In the genomic region with DNA sequence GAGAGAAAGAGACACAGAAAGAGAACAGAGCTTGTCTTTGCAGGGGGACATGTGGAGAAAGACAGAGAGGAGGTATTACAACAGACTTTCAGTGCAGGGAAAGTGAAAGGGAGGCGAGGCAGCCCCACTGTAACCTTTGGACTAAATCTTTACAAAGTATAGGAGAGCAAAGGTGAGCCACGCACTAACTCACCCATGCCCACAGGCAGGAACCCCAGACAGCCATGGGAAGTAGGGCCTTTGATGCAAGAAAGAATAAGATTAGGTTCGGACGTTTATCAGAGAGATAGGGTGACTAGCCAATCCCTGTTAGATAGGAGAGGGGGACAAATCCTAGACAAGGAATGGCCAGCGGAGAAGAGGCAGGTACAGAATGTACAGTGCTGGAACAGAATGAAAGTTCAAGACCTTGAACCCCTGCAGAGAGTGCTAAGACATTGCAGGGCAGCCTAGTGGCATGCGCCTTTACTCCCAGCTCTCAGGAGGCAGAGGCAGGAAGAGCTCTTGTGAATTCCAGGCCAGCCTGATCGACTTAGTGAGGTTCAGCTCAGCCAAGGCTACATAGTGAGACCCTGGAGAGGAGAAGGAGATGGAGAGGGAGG, we compare ENCODE assay signal across 21 mouse cellular contexts. TPM values are rescaled to one million over a fixed set of nuclear protein-coding genes. Genes with fewer than 3 reads are reported as not detected.
DNase-seq lines count a peak whose midpoint lies in the region; ATAC-seq and TF ChIP-seq lines count a peak whose summit lies in the region.
"Had no signal": no experiment of that assay in that cellular context is flagged by ENCODE, and none has a peak within 500 bp of the region (broad histone marks: within the 10 kb centered on the region; RNA-seq: fewer than 3 reads in every experiment).

No protein-coding gene starts in this region.

- no peak for TF ChIP-seq EP300 in MEL (IDR thresholded peaks at IDR 0.05; ENCODE audit: low read depth in 1 of 2, low read length in 2 of 2)

- no peaks in the 10 kb centered on the region for H3K79me2 ChIP-seq in MEL (ENCODE audit: control insufficient read depth, insufficient read depth, low read length, poor library complexity)

- H3K27ac ChIP-seq in hindbrain, embryonic 11.5 days (ENCODE audit: low read depth, low read length): no peak overlapping the region
- H3K27ac ChIP-seq in hindbrain, postnatal 0 days: no peak overlapping the region
- H3K27ac ChIP-seq in MEL (ENCODE audit: control insufficient read depth, low read depth, low read length): no peak overlapping the region
- peak overlapping the region; percentile 98 for H3K27ac ChIP-seq in small intestine, adult 2 months (ENCODE audit: insufficient read depth, low read depth, low read length)
- H3K27ac ChIP-seq: embryonic facial prominence, embryonic 15.5 days; forebrain, embryonic 15.5 days; gastrocnemius, adult 2 months; heart, embryonic 10.5 days; limb, embryonic 10.5 days had no signal

- TF ChIP-seq CTCF in hindbrain, postnatal 0 days (IDR thresholded peaks at IDR 0.05; ENCODE audit: low read depth): no peak
- no peak for TF ChIP-seq CTCF in MEL (IDR thresholded peaks at IDR 0.05 in 2 of 3, conservative IDR thresholded peaks at IDR 0.05 in 1 of 3; ENCODE audit: control insufficient read depth in 1 of 3, insufficient read depth in 1 of 3, low read depth in 2 of 3, low read length in 3 of 3, poor library complexity in 1 of 3, severe bottlenecking in 1 of 3)
- TF ChIP-seq CTCF in small intestine, adult 2 months (IDR thresholded peaks at IDR 0.05; ENCODE audit: extremely low read depth, insufficient read length, insufficient replicate concordance, low read depth, low read length): no peak

- H3K9me3 ChIP-seq in hindbrain, embryonic 11.5 days (ENCODE audit: control insufficient read depth, low read length): no peaks in the 10 kb centered on the region
- H3K9me3 ChIP-seq in hindbrain, postnatal 0 days (ENCODE audit: low read length): no peaks in the 10 kb centered on the region
- no peaks in the 10 kb centered on the region for H3K9me3 ChIP-seq in MEL (replicated peaks; ENCODE audit: insufficient read depth, low read length)
- H3K9me3 ChIP-seq: embryonic facial prominence, embryonic 15.5 days; forebrain, embryonic 15.5 days; heart, embryonic 10.5 days; limb, embryonic 10.5 days had no signal

- H3K27me3 ChIP-seq in hindbrain, embryonic 11.5 days (ENCODE audit: control insufficient read depth, insufficient read depth, low read length): no peaks in the 10 kb centered on the region
- H3K27me3 ChIP-seq in hindbrain, postnatal 0 days (ENCODE audit: insufficient read depth, low read length): no peaks in the 10 kb centered on the region
- peaks cover 3 to 7% of the 10 kb centered on the region in 2 experiments for H3K27me3 ChIP-seq in MEL (ENCODE audit: control insufficient read depth in 1 of 2, insufficient read depth in 2 of 2, low read length in 2 of 2)
- H3K27me3 ChIP-seq in small intestine, adult 2 months (ENCODE audit: control insufficient read depth, insufficient read depth, low read length): no peaks in the 10 kb centered on the region
- H3K27me3 ChIP-seq: embryonic facial prominence, embryonic 15.5 days; forebrain, embryonic 15.5 days had no signal

- H3K36me3 ChIP-seq in hindbrain, embryonic 11.5 days (ENCODE audit: control insufficient read depth, insufficient read depth, low read length): no peaks in the 10 kb centered on the region
- H3K36me3 ChIP-seq in hindbrain, postnatal 0 days (ENCODE audit: insufficient read depth, low read length): no peaks in the 10 kb centered on the region
- H3K36me3 ChIP-seq in MEL (ENCODE audit: control insufficient read depth in 1 of 2, insufficient read depth in 2 of 2, low read length in 2 of 2): no peaks in the 10 kb centered on the region
- peaks cover 9% of the 10 kb centered on the region for H3K36me3 ChIP-seq in small intestine, adult 2 months (ENCODE audit: control insufficient read depth, insufficient read depth, low read length)
- H3K36me3 ChIP-seq: embryonic facial prominence, embryonic 15.5 days; forebrain, embryonic 15.5 days; heart, embryonic 10.5 days; limb, embryonic 10.5 days had no signal

- no peak for TF ChIP-seq POLR2A in MEL (IDR thresholded peaks at IDR 0.05; ENCODE audit: control insufficient read depth in 1 of 2, insufficient read depth in 1 of 2, low read depth in 1 of 2, low read length in 2 of 2, poor library complexity in 1 of 2)
- no peak for TF ChIP-seq POLR2A in small intestine, adult 2 months (IDR thresholded peaks at IDR 0.05; ENCODE audit: low read depth, low read length)

- WGBS in hindbrain, embryonic 11.5 days: 85% methylated on average over 7 of the region's 7 CpGs
- WGBS in hindbrain, postnatal 0 days: 83% methylated on average over 7 of the region's 7 CpGs
- WGBS in small intestine, adult 2 months: 30% methylated on average over 7 of the region's 7 CpGs

- TF ChIP-seq RAD21 in MEL (IDR thresholded peaks at IDR 0.05; ENCODE audit: low read depth, low read length): no peak

- H3K4me1 ChIP-seq in hindbrain, embryonic 11.5 days (replicated peaks; ENCODE audit: control insufficient read depth, insufficient read depth, low read length): peaks cover 3% of the 10 kb centered on the region; the same call in 1 of the 2 replicates
- H3K4me1 ChIP-seq in hindbrain, postnatal 0 days (ENCODE audit: insufficient read depth, low read length): no peaks in the 10 kb centered on the region
- no peaks in the 10 kb centered on the region for H3K4me1 ChIP-seq in MEL (ENCODE audit: control insufficient read depth in 1 of 2, insufficient read depth in 2 of 2, low read length in 2 of 2)
- peaks cover 32% of the 10 kb centered on the region; the same call in 1 of the 2 replicates for H3K4me1 ChIP-seq in small intestine, adult 2 months (ENCODE audit: control insufficient read depth, insufficient read depth, insufficient read length, low read length)
- H3K4me1 ChIP-seq: embryonic facial prominence, embryonic 15.5 days; forebrain, embryonic 15.5 days; limb, embryonic 10.5 days had no signal

- H3K4me2 ChIP-seq in hindbrain, embryonic 11.5 days (replicated peaks; ENCODE audit: low read depth, low read length): no peak overlapping the region
- no peak overlapping the region for H3K4me2 ChIP-seq in hindbrain, postnatal 0 days (ENCODE audit: low read depth, low read length)
- H3K4me2 ChIP-seq: embryonic facial prominence, embryonic 15.5 days; forebrain, embryonic 15.5 days had no signal

- DNase-seq in hindbrain, embryonic 11.5 days (ENCODE audit: low spot score): no peak
- DNase-seq in hindbrain, postnatal 0 days (ENCODE audit: low spot score): no peak
- DNase-seq in MEL (ENCODE audit: low read depth, low spot score) (no peak), liver (peak; percentile 25)
- no peak for DNase-seq in gastrocnemius, postnatal 25 days
- DNase-seq: B cell, adult 2 months; gastrocnemius, adult 2 months; heart, postnatal 36 days; right cerebral cortex, postnatal 25 days; thymus, postnatal 25 days had no signal

- ATAC-seq in hindbrain, embryonic 11.5 days (ENCODE audit: low FRiP score): peak; percentile 47; the same call in 1 of the 2 replicates
- ATAC-seq in hindbrain, postnatal 0 days: no peak
- ATAC-seq in granulocyte monocyte progenitor cell, adult 5-6 weeks (replicated peaks; ENCODE audit: poor library complexity, severe bottlenecking): no peak
- ATAC-seq: forebrain, embryonic 15.5 days; lung, postnatal 0 days had no signal

- H3K4me3 ChIP-seq in hindbrain, embryonic 11.5 days (ENCODE audit: low read depth, low read length): no peak overlapping the region
- no peak overlapping the region for H3K4me3 ChIP-seq in hindbrain, postnatal 0 days (ENCODE audit: low read length)
- peak overlapping the region; percentile 16 to 35; a peak in 1 of 4 replicates for H3K4me3 ChIP-seq in MEL (ENCODE audit: control insufficient read depth in 1 of 2, insufficient read depth in 1 of 2, low read depth in 2 of 2, low read length in 2 of 2)
- no peak overlapping the region for H3K4me3 ChIP-seq in small intestine, adult 2 months (ENCODE audit: low read depth, low read length)
- H3K4me3 ChIP-seq: embryonic facial prominence, embryonic 15.5 days; forebrain, embryonic 15.5 days; gastrocnemius, adult 2 months; heart, embryonic 10.5 days; limb, embryonic 10.5 days; megakaryocyte, embryonic 14.5 days had no signal

- H3K9ac ChIP-seq in hindbrain, embryonic 11.5 days (ENCODE audit: low read depth, low read length): no peak overlapping the region
- H3K9ac ChIP-seq in hindbrain, postnatal 0 days (replicated peaks; ENCODE audit: low read length): no peak overlapping the region
- H3K9ac ChIP-seq in MEL (ENCODE audit: control insufficient read depth, low read depth, low read length, poor library complexity, severe bottlenecking): no peak overlapping the region
- H3K9ac ChIP-seq: embryonic facial prominence, embryonic 15.5 days; forebrain, embryonic 15.5 days had no signal

TF ChIP-seq in MEL, 35 proteins besides CTCF, POLR2A, EP300 and RAD21:
- TF ChIP-seq GATA1 (IDR thresholded peaks at IDR 0.05; ENCODE audit: low read depth, low read length) (no peak), POLR2AphosphoS2 (IDR thresholded peaks at IDR 0.05; ENCODE audit: low read length) (no peak), TAL1 (IDR thresholded peaks at IDR 0.05; ENCODE audit: low read length) (no peak)

RNA-seq across cellular contexts. Expression of a gene that starts 12.0 kb away (rescaled TPM):
- 0.06 TPM in 1 of 2 replicates, not detected in the other for polyA plus RNA-seq in hindbrain, embryonic 11.5 days (2014; fragmentation: Nextera tagmentation; extraction: Ambion mirVana)
- total RNA-seq in hindbrain, postnatal 0 days (2014; rRNA removed): not detected in 2 replicates
- polyA plus RNA-seq in hindbrain, postnatal 0 days (2015; fragmentation: Nextera tagmentation; extraction: Ambion mirVana): 0.05 TPM in 1 of 2 replicates, not detected in the other
- not detected in 2 replicates for total RNA-seq in MEL (2012; rRNA removed)
- not detected for polyA plus RNA-seq in MEL (2012; ENCODE audit: insufficient read depth in 1 of 2, insufficient read length in 2 of 2, low read depth in 1 of 2, low replicate concordance in 2 of 2, missing spikeins in 1 of 2)
- polyA plus RNA-seq in small intestine, adult 2 months (2012; rRNA removed): 25.5 and 72.6 TPM in 2 replicates
- 0.26 TPM in 1 of 2 replicates, not detected in the other for total RNA-seq in granulocyte monocyte progenitor cell, adult 5-6 weeks (2014; fragmentation: Nextera tagmentation)
- not detected in 2 replicates for total RNA-seq in granulocyte monocyte progenitor cell, adult 5-6 weeks (2017)
- not detected for total RNA-seq in gastrocnemius, postnatal 25 days (2021)
- total RNA-seq: gastrocnemius, adult 2 months; heart, postnatal 36 days; layer of hippocampus, postnatal 14 days; monocyte, adult 5-6 weeks had no signal
- polyA plus RNA-seq: cortical plate, adult 2 months; embryonic facial prominence, embryonic 15.5 days; forebrain, embryonic 15.5 days; limb, embryonic 10.5 days had no signal

RNA-seq across cellular contexts. Expression of a gene that starts 59.3 kb away (rescaled TPM):
- 1.3 and 1.5 TPM in 2 replicates for polyA plus RNA-seq in hindbrain, embryonic 11.5 days (2014; fragmentation: Nextera tagmentation; extraction: Ambion mirVana)
- total RNA-seq in hindbrain, postnatal 0 days (2014; rRNA removed): 1.4 TPM in 2 replicates
- polyA plus RNA-seq in hindbrain, postnatal 0 days (2015; fragmentation: Nextera tagmentation; extraction: Ambion mirVana): 0.86 and 1.4 TPM in 2 replicates
- 0.10 TPM in 1 of 2 replicates, not detected in the other for total RNA-seq in MEL (2012; rRNA removed)
- polyA plus RNA-seq in MEL (2012; ENCODE audit: insufficient read depth in 1 of 2, insufficient read length in 2 of 2, low read depth in 1 of 2, low replicate concordance in 2 of 2, missing spikeins in 1 of 2): under 1 TPM in 1 of 2 experiments, not detected in 1; 0.03 TPM
- 0.05 and 0.16 TPM in 2 replicates for polyA plus RNA-seq in small intestine, adult 2 months (2012; rRNA removed)
- total RNA-seq in granulocyte monocyte progenitor cell, adult 5-6 weeks (2014; fragmentation: Nextera tagmentation): not detected in 2 replicates
- total RNA-seq in granulocyte monocyte progenitor cell, adult 5-6 weeks (2017): not detected in 2 replicates
- not detected for total RNA-seq in gastrocnemius, postnatal 25 days (2021)
- total RNA-seq: gastrocnemius, adult 2 months; heart, postnatal 36 days; monocyte, adult 5-6 weeks had no signal
- polyA plus RNA-seq: limb, embryonic 10.5 days had no signal

Comparison
In these comparisons a context has a peak if more than half of its experiments do, and no peak if none do; other contexts are left out.
1. H3K4me3 ChIP-seq: peak in MEL (2 of 2); none in hindbrain, embryonic 11.5 days (single experiment), hindbrain, postnatal 0 days (single experiment) and small intestine, adult 2 months (single experiment).